Mouse (Mus musculus): ENCODE results near the gene Gm5767.

DNA sequence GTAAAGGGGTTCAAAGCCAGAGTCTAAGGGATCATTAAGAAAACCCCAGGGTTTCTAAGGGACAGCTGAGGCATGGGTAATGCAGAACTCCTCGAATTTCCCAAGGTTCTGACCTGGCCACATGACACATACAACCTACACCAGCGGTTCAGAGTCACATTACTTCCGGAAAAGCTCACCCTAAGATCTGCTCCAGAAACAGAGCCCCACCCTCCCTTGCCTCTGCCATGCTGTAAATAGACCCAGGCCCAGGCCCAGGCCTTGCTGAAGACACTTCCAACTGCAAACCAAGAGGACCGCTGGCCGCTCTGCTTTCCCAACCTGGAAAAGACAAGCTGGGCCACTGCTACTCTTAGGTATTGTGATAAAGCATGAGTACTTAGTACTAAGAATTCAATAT is 34.3 kb downstream of the Gm5767 start:
- TF ChIP-seq CTCF (IDR thresholded peaks at IDR 0.05; ENCODE audit: borderline replicate concordance, control insufficient read depth, extremely low read depth, insufficient read depth, low read length, poor library complexity), result no peak
- TF ChIP-seq POLR2A (IDR thresholded peaks at IDR 0.05; ENCODE audit: control insufficient read depth, extremely low read depth, insufficient read depth, low read length, poor library complexity), result no peak
